Mouse (Mus musculus) left cerebral cortex, postnatal 36 days (tissue): ENCODE results near the gene Acacb. TPM values are rescaled to one million over a fixed set of nuclear protein-coding genes. Genes with fewer than 3 reads are reported as not detected.
A peak's percentile ranks its signal among the peaks of the same experiment; 100 is the strongest.

ENCODE experiments used
- DNase-seq, 2 experiments: peaks; one replicate each; pipeline ENCODE4 v3.0.0; 2021 to 2022; ENCODE audit warnings: low spot score in 2 of 2, mixed read lengths in 1 of 2
- intact Hi-C: fragments of 180-260 bp; cut with DNase I; formaldehyde crosslinking; loops from one replicate; pipeline ENCODE4 v1.15.1; 2025
- total RNA-seq, 2 experiments: library from RNA; stranded (reverse); gene quantifications; 2 replicates each; pipeline ENCODE4 v1.2.3; 2021

Acacb gene
- total RNA-seq, 2 experiments from 2014 or later: 3.9 to 6.9 TPM

- intact Hi-C loops: no loop called here
- no peak for DNase-seq
These were observed 92.6 kb downstream of the Acacb start for GRCm38 (mm10) chr5:114238924-114239323.

GRCm38 (mm10) chr5:114239737-114240136 lies 93.4 kb downstream of the Acacb start:
- intact Hi-C loops: no loop called here

DNA sequence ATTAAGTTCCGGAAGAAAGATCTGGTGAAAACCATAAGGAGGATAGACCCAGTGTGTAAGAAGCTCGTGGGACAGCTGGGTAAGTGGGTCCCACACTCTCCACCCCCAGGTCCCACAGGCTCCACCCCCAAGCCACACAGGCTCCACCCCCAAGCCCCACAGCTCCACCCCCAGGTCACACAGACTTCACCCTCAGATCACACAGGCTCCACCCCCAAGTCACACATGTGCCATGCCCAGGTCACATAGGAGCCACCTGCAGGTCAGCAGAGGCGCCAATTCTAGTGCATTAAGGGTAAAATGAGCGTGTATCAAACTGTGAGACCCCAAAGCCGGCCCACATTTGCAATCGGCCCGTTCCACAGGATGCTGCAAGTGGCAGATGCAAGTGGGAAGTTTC lies 100.1 kb downstream of the Acacb start:
- DNase-seq: no peak
- intact Hi-C loops: no loop called here

More at GRCm38 (mm10) chr5:114239737-114240136, 93.4 kb downstream of the Acacb start:
- DNase-seq: no peak

DNA sequence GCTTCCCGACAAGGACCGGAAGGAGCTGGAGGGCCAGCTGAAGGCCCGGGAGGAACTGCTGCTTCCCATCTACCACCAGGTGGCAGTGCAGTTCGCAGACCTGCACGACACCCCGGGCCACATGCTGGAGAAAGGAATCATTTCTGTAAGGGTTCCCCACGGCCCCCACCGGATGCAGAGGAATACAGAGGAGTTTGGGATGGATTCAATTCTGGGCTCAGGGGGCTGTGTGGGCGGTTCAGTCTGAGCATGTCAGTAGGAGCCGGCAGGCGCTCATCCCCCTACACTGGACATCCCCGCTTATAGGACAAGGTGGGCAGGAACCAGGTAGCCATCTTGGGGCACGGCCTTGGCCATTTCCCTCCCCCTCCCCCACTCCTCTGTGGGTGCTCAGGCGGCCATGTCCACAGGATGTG lies 101.8 kb downstream of the Acacb start:
- DNase-seq: peak; percentile 58 to 61
- intact Hi-C loops: loop anchor here (1.0 kb wide), 1 partner anchor 61 kb away; no protein-coding TSS in a partner anchor

DNA sequence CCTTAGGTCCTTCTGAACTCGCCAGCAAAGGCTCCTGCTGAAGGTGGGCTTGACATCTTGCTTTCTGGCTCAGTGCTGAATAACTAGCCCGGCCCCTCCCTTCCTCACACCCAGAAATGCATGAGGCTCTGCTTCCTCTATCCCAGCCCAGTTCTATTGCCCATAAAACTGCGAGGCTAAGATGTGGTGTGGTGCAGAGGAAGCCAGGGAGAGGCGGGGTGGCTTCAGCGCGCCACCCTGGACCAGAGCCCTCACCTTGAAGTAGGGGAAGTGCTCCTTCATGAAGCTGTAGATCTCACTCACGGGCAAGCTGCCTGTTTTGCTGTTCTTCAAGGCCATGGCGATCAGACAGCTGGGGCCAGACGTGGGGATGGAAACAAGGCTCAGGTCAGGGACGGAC lies 113.2 kb downstream of the Acacb start:
- DNase-seq: no peak
- intact Hi-C loops: no loop called here

GRCm38 (mm10) chr5:114261494-114261893 lies 115.2 kb downstream of the Acacb start:
- intact Hi-C loops: no loop called here
- DNase-seq: no peak

DNA sequence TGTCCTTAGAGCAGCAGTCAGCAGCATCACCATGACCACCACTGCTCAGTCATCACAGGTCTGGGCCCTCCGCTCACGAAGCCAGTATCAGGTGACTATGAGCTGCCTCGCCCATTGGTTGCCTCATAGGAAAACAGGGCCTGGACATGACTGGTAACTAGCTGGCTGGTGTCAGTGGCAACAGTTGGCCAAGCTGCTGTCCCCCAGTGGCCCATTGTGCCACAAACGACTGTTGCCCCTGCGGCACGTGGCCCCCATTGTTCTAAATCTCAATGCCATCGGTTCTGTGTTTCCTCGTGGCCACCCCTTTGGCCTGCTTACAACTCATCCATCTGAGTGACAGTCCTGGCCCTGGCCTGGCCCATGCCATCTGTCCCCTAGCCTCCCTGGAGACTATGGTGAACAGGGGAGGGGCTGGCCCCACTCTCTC lies 117.7 kb downstream of the Acacb start:
- intact Hi-C loops: no loop called here
- no peak for DNase-seq

DNA sequence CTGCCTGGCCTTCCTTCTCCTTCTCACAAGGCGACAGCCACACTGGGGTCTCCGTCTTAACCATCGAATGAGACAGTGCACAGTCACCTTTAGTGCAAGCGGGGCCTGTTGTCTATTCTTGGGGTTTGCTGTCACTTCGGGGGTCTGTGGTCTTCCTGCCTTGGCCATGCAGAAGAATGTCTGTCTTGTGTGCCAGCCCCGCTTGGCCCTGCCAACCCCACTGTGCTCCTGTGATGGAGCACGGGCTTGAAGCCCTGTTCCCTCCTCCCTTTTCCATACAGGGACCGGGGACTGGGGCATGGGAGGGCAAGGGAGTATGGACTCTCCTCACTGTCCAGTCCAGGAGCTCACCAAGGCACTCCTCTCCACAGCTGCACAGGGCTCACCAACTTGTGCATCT lies 118.5 kb downstream of the Acacb start:
- no peak for DNase-seq
- intact Hi-C loops: no loop called here

DNA sequence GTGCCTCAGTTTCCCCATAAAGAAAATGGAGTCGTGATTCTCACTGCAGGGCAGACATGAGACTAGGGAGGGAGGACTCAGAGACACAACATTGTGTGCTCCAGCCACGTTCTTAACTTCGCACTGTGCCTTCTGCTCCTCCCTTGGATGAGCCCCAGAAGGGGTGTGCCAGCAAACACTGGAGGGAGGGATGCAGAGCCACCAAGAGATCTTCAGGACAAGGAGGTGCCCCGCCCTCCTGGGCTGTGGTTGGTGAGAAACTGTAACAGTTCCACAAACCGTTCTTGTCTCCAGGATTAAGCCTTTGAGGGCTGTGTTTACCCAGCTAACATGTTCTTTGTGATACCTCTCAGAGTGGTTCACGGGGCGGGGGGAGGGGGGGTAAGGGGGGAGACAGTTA lies 122.3 kb downstream of the Acacb start:
- intact Hi-C loops: no loop called here

DNA sequence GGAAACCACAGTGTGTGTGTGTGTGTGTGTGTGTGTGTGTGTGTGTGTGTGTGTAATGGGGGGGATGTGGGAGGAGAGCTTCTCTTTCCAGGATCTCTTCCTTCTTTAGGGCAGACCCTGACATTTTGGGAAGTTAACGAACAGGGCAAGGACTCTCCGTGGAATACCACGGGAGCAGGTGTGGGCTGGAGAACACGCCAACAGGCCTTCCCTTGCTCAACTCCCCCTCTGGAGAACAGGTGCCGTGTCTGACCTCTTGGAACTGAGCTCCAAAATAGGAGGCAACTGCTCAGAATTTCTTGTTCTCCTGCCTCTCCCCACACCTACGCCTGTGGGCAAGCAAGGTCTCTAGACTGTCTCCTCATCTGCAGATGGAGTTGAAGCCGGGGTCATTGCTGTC lies 123.2 kb downstream of the Acacb start:
- intact Hi-C loops: no loop called here
- DNase-seq: no peak

More for the DNA sequence above, 122.3 kb downstream of the Acacb start:
- no peak for DNase-seq

GRCm38 (mm10) chr5:114269984-114270383 lies 123.6 kb downstream of the Acacb start:
- no peak for DNase-seq
- intact Hi-C loops: no loop called here

DNA sequence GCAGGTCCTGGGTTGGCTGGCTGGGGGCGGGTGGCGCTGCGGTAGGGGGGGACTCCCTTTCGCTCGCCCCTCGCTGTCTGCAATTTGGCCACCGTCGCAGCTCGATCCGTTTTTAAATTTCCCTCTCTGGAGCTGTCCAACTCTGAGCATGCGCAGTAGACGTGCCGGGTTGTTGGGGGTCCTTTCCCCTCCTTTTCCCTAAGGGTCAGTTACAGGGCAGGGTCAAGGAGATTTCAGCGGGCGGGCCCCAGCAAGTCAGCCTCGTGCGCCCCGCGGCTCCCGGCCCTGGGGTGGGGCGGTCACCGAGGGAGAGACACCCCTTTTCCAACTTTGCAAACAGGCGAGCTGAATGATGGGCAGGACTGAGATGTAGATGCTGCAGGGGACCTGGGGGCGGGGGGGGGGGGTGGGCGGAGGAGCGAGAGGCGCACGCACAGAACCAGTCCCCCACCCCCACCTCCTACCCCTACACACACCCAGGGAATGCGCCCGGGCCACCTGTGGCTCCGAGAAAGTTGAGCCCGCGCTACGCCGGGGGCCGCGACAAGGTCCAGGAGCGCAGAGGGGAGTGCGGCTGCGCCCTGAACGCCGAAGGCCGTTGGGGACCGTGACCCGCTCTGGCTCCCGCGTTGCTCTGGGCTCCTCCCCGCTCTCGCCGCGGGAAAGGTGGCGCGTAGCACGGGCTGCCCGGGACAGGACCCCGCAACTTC lies 127.5 kb downstream of the Acacb start, which contains the start of gene Foxn4:
Foxn4 (minus strand) TSS at position 115 of the 710 bp plus-strand sequence.
- intact Hi-C loops: no loop called here

GRCm38 (mm10) chr5:114275339-114275738 lies 129.0 kb downstream of the Acacb start:
- no peak for DNase-seq

More for the DNA sequence above, 127.5 kb downstream of the Acacb start, which contains the start of gene Foxn4:
- no peak for DNase-seq

GRCm38 (mm10) chr5:114275991-114276390 lies 129.7 kb downstream of the Acacb start:
- intact Hi-C loops: no loop called here
- DNase-seq: no peak

More at GRCm38 (mm10) chr5:114275339-114275738, 129.0 kb downstream of the Acacb start:
- intact Hi-C loops: no loop called here

GRCm38 (mm10) chr5:114279382-114280143 lies 133.2 kb downstream of the Acacb start:
- intact Hi-C loops: no loop called here

DNA sequence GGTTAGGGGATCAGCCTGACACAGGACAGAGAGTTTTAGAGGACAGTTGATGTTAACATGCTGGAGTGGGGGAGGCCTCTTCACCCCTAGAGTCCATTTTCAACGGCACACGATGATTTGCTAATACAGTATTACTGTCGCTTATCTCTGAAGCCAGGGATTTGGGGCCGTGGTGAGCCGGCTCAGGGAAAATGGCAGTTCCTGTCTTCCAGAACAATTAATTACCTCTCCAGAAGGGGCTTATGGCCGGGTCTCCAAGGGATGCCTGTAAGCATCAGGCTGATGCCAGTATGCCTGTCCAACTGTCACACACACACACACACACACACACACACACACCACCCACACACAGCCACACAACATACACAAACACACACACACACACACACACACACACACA lies 136.0 kb downstream of the Acacb start:
- intact Hi-C loops: no loop called here
- DNase-seq: no peak

More at GRCm38 (mm10) chr5:114279382-114280143, 133.2 kb downstream of the Acacb start:
- DNase-seq: no peak

DNA sequence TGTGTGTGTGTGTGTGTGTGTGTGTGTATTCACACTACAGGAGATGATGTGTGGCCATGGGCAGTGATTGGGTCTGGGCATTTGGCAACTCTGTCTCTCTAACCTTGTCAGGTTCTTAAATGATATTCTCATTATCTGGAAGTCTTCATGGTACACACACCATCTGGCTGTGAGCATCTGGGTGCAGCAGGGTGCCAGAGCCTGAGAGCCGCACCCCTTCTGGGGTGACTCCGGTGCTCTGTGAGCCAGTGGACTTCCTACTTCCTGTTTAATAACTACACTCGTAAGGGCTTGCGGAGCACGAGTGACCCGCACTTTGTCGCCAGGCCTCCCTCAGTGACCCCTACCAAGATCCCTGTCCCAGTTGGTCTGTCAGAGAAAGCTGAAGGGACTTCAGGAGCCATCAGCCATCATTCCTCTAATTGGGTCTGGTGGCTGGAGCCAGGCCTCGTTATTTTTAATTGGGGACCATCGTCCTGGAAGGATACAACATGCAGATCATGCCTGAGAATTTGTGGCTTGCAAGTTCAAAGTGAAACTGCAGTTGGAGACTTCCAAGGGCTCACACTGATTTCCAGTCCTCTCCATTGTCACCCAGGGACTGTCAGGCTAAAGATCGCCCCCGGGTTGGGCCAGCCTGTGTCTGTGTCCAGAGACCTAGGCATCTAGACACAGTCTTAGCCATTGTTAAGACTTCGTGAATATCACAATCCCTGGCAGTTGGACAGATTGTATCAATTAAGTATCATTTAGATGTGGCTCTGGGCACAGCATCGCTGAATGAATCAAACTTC lies 138.5 kb downstream of the Acacb start:
- peak in 1 of 2 experiments; percentile 11 for DNase-seq
- intact Hi-C loops: no loop called here

- DNase-seq: no peak
- intact Hi-C loops: no loop called here
These were observed 139.0 kb downstream of the Acacb start for GRCm38 (mm10) chr5:114285398-114285700.

- intact Hi-C loops: no loop called here
- no peak for DNase-seq
These were observed 139.8 kb downstream of the Acacb start for GRCm38 (mm10) chr5:114286102-114286501.
